Mouse (Mus musculus): ENCODE measurements around the gene Otx2. TPM values are rescaled to one million over a fixed set of nuclear protein-coding genes. Genes with fewer than 3 reads are reported as not detected.

Gene Otx2
- polyA plus RNA-seq, 1 experiment = not detected

- Histone ChIP-seq H3K27me3 (ENCODE audit: control insufficient read depth, insufficient read depth, low read length) (no peaks in the 10 kb centered on the region), H3K36me3 (ENCODE audit: control insufficient read depth, insufficient read depth, low read length) (no peaks in the 10 kb centered on the region), H3K4me3 (ENCODE audit: extremely low read depth, insufficient read depth, insufficient read length) (no peak overlapping the region), H3K4me1 (ENCODE audit: control insufficient read depth, insufficient read depth, insufficient read length) (no peaks in the 10 kb centered on the region), H3K27ac (ENCODE audit: insufficient read depth, low read length) (no peak overlapping the region)
- no peak for DNase-seq (ENCODE audit: low read depth in 1 of 2, low spot score in 2 of 2)
- 74% methylated on average over 11 of the region's 11 CpGs for WGBS
- TF ChIP-seq POLR2A (IDR thresholded peaks at IDR 0.05; ENCODE audit: low read depth, low read length) (no peak), CTCF (IDR thresholded peaks at IDR 0.05; ENCODE audit: extremely low read depth, insufficient read depth, insufficient read length, insufficient replicate concordance) (no peak)
These were observed 36.6 kb upstream of the Otx2 start for GRCm38 (mm10) chr14:48710062-48710870.

- DNase-seq (ENCODE audit: low read depth in 1 of 2, low spot score in 2 of 2) = no peak
- TF ChIP-seq CTCF (IDR thresholded peaks at IDR 0.05; ENCODE audit: extremely low read depth, insufficient read depth, insufficient read length, insufficient replicate concordance) (no peak), POLR2A (IDR thresholded peaks at IDR 0.05; ENCODE audit: low read depth, low read length) (no peak)
These were observed 35.9 kb upstream of the Otx2 start for GRCm38 (mm10) chr14:48709371-48710061.

GRCm38 (mm10) chr14:48707844-48708383 lies 34.3 kb upstream of the Otx2 start:
- DNase-seq (ENCODE audit: low read depth in 1 of 2, low spot score in 2 of 2) = no peak
- no peaks in the 10 kb centered on the region for H3K36me3 ChIP-seq (ENCODE audit: control insufficient read depth, insufficient read depth, low read length)
- no peak for TF ChIP-seq POLR2A (IDR thresholded peaks at IDR 0.05; ENCODE audit: low read depth, low read length)
- no peak for TF ChIP-seq CTCF (IDR thresholded peaks at IDR 0.05; ENCODE audit: extremely low read depth, insufficient read depth, insufficient read length, insufficient replicate concordance)
- H3K4me3 ChIP-seq (ENCODE audit: extremely low read depth, insufficient read depth, insufficient read length) = no peak overlapping the region
- WGBS = 43% methylated on average over 6 of the region's 6 CpGs
- H3K27ac ChIP-seq (ENCODE audit: insufficient read depth, low read length) = no peak overlapping the region
- H3K4me1 ChIP-seq (ENCODE audit: control insufficient read depth, insufficient read depth, insufficient read length) = no peaks in the 10 kb centered on the region
- H3K27me3 ChIP-seq (ENCODE audit: control insufficient read depth, insufficient read depth, low read length) = no peaks in the 10 kb centered on the region

More at GRCm38 (mm10) chr14:48709371-48710061, 35.9 kb upstream of the Otx2 start:
- no peak overlapping the region for H3K27ac ChIP-seq (ENCODE audit: insufficient read depth, low read length)
- H3K27me3 ChIP-seq (ENCODE audit: control insufficient read depth, insufficient read depth, low read length) = no peaks in the 10 kb centered on the region
- H3K4me3 ChIP-seq (ENCODE audit: extremely low read depth, insufficient read depth, insufficient read length) = no peak overlapping the region
- 11% methylated on average over 20 of the region's 20 CpGs for WGBS
- H3K4me1 ChIP-seq (ENCODE audit: control insufficient read depth, insufficient read depth, insufficient read length) = no peaks in the 10 kb centered on the region
- H3K36me3 ChIP-seq (ENCODE audit: control insufficient read depth, insufficient read depth, low read length) = no peaks in the 10 kb centered on the region

- TF ChIP-seq CTCF (IDR thresholded peaks at IDR 0.05; ENCODE audit: extremely low read depth, insufficient read depth, insufficient read length, insufficient replicate concordance) (no peak), POLR2A (IDR thresholded peaks at IDR 0.05; ENCODE audit: low read depth, low read length) (no peak)
- no peak overlapping the region for H3K4me3 ChIP-seq (ENCODE audit: extremely low read depth, insufficient read depth, insufficient read length)
- H3K4me1 ChIP-seq (ENCODE audit: control insufficient read depth, insufficient read depth, insufficient read length) = no peaks in the 10 kb centered on the region
- no peaks in the 10 kb centered on the region for H3K27me3 ChIP-seq (ENCODE audit: control insufficient read depth, insufficient read depth, low read length)
- 83% methylated on average over 5 of the region's 5 CpGs for WGBS
- no peaks in the 10 kb centered on the region for H3K36me3 ChIP-seq (ENCODE audit: control insufficient read depth, insufficient read depth, low read length)
- DNase-seq (ENCODE audit: low read depth in 1 of 2, low spot score in 2 of 2) = no peak
- H3K27ac ChIP-seq (ENCODE audit: insufficient read depth, low read length) = no peak overlapping the region
These were observed 33.8 kb upstream of the Otx2 start for GRCm38 (mm10) chr14:48707391-48707790.

GRCm38 (mm10) chr14:48700790-48701370 lies 27.3 kb upstream of the Otx2 start:
- no peak overlapping the region for H3K27ac ChIP-seq (ENCODE audit: insufficient read depth, low read length)
- H3K4me1 ChIP-seq (ENCODE audit: control insufficient read depth, insufficient read depth, insufficient read length) = no peaks in the 10 kb centered on the region
- WGBS = 76% methylated on average over 8 of the region's 8 CpGs
- DNase-seq (ENCODE audit: low read depth in 1 of 2, low spot score in 2 of 2) = no peak
- TF ChIP-seq CTCF (IDR thresholded peaks at IDR 0.05; ENCODE audit: extremely low read depth, insufficient read depth, insufficient read length, insufficient replicate concordance) (no peak), POLR2A (IDR thresholded peaks at IDR 0.05; ENCODE audit: low read depth, low read length) (no peak)
- H3K27me3 ChIP-seq (ENCODE audit: control insufficient read depth, insufficient read depth, low read length) = no peaks in the 10 kb centered on the region
- H3K36me3 ChIP-seq (ENCODE audit: control insufficient read depth, insufficient read depth, low read length) = no peaks in the 10 kb centered on the region
- H3K4me3 ChIP-seq (ENCODE audit: extremely low read depth, insufficient read depth, insufficient read length) = no peak overlapping the region

- H3K27me3 ChIP-seq (ENCODE audit: control insufficient read depth, insufficient read depth, low read length) = no peaks in the 10 kb centered on the region
- no peak overlapping the region for H3K4me3 ChIP-seq (ENCODE audit: extremely low read depth, insufficient read depth, insufficient read length)
- 81% methylated on average over 5 of the region's 5 CpGs for WGBS
- no peaks in the 10 kb centered on the region for H3K4me1 ChIP-seq (ENCODE audit: control insufficient read depth, insufficient read depth, insufficient read length)
- DNase-seq (ENCODE audit: low read depth in 1 of 2, low spot score in 2 of 2) = no peak
- no peaks in the 10 kb centered on the region for H3K36me3 ChIP-seq (ENCODE audit: control insufficient read depth, insufficient read depth, low read length)
- H3K27ac ChIP-seq (ENCODE audit: insufficient read depth, low read length) = no peak overlapping the region
- TF ChIP-seq POLR2A (IDR thresholded peaks at IDR 0.05; ENCODE audit: low read depth, low read length) (no peak), CTCF (IDR thresholded peaks at IDR 0.05; ENCODE audit: extremely low read depth, insufficient read depth, insufficient read length, insufficient replicate concordance) (no peak)
These were observed 6.0 kb upstream of the Otx2 start for GRCm38 (mm10) chr14:48679590-48679989.
